Mouse (Mus musculus) heart, embryonic 13.5 days (tissue): ENCODE data around the gene Cd200r4. TPM values are rescaled to one million over a fixed set of nuclear protein-coding genes. Genes with fewer than 3 reads are reported as not detected.
A peak's percentile ranks its signal among the peaks of the same experiment; 100 is the strongest.
"Not testable (repeated sequence)": the region's sequence is repeated elsewhere in the genome, so short reads cannot be mapped to it uniquely, and the experiment has no call there.

ENCODE experiments used
- ATAC-seq: fragments of 200-750 bp; cut with Nextera tagmentation; 2 replicates; pipeline ENCODE4 v1.8.0; 2017; ENCODE audit warnings: moderate TSS enrichment; ENCODE audit not compliant: insufficient number of reproducible peaks, low FRiP score, low TSS enrichment; ENCODE audit errors: extremely low read depth
- H3K27ac ChIP-seq: fragments of 300-500 bp; sonication (generic); replicated peaks from 2 replicates; pipeline ENCODE4 v1.5.1; 2015; ENCODE audit warnings: moderate library complexity, mild to moderate bottlenecking, inconsistent platforms
- H3K27me3 ChIP-seq: fragments of 300-500 bp; sonication (generic); replicated peaks from 2 replicates; pipeline ENCODE4 v1.6.1; 2015; ENCODE audit warnings: mild to moderate bottlenecking, inconsistent platforms
- H3K36me3 ChIP-seq: fragments of 300-500 bp; sonication (generic); 2 replicates; pipeline ENCODE4 v1.6.1; 2015; ENCODE audit warnings: mild to moderate bottlenecking, inconsistent platforms
- H3K4me1 ChIP-seq: fragments of 300-500 bp; sonication (generic); 2 replicates; pipeline ENCODE4 v1.6.1; 2015; ENCODE audit warnings: inconsistent platforms
- H3K4me2 ChIP-seq: fragments of 300-500 bp; sonication (generic); 2 replicates; pipeline ENCODE4 v1.6.1; 2015; ENCODE audit warnings: inconsistent platforms, mild to moderate bottlenecking, moderate library complexity
- H3K4me3 ChIP-seq: fragments of 300-500 bp; sonication (generic); 2 replicates; pipeline ENCODE4 v1.5.1; 2015; ENCODE audit warnings: moderate library complexity, mild to moderate bottlenecking, inconsistent platforms
- H3K9ac ChIP-seq: fragments of 300-500 bp; sonication (generic); 2 replicates; pipeline ENCODE4 v1.6.1; 2015; ENCODE audit warnings: inconsistent platforms, mild to moderate bottlenecking, moderate library complexity
- H3K9me3 ChIP-seq: fragments of 300-500 bp; sonication (generic); 2 replicates; pipeline ENCODE4 v1.6.1; 2016; ENCODE audit warnings: inconsistent platforms
- WGBS: fragments of 180-500 bp; shearing (Covaris S2); methylation state at CpG from one replicate; pipeline ENCODE4 v1.1.7; 2015; ENCODE audit warnings: mixed read lengths; 5-methylcytosine and 5-hydroxymethylcytosine counted together
- polyA plus RNA-seq: library from polyadenylated mRNA; unstranded; fragments of >200 nt; fragmentation: Nextera tagmentation; extraction: Ambion mirVana; gene quantifications from 2 replicates; pipeline ENCODE4 v1.2.1, GENCODE M21; 2015

Cd200r4 gene
- polyA plus RNA-seq, 1 experiment from 2014 or later = not detected

GRCm38 (mm10) chr16:44780751-44781150, 30.8 kb upstream of the Cd200r4 start:
- Histone ChIP-seq H3K4me3 (no peak overlapping the region), H3K4me2 (no peak overlapping the region), H3K9ac (no peak overlapping the region), H3K4me1 (no peaks in the 10 kb centered on the region), H3K36me3 (no peaks in the 10 kb centered on the region), H3K9me3 (no peaks in the 10 kb centered on the region), H3K27ac (no peak overlapping the region), H3K27me3 (no peaks in the 10 kb centered on the region)
- 63% methylated on average over 4 of the region's 4 CpGs for WGBS
- no peak for ATAC-seq

- no peaks in the 10 kb centered on the region for H3K27me3 ChIP-seq
- ATAC-seq = no peak
- WGBS = 54% methylated on average over 1 of the region's 1 CpGs
- H3K4me3 ChIP-seq = no peak overlapping the region
- no peak overlapping the region for H3K4me2 ChIP-seq
- H3K36me3 ChIP-seq = no peaks in the 10 kb centered on the region
- no peaks in the 10 kb centered on the region for H3K9me3 ChIP-seq
- H3K9ac ChIP-seq = no peak overlapping the region
- no peak overlapping the region for H3K27ac ChIP-seq
- H3K4me1 ChIP-seq = no peaks in the 10 kb centered on the region
These were observed 24.6 kb upstream of the Cd200r4 start for GRCm38 (mm10) chr16:44786934-44787333.

DNA sequence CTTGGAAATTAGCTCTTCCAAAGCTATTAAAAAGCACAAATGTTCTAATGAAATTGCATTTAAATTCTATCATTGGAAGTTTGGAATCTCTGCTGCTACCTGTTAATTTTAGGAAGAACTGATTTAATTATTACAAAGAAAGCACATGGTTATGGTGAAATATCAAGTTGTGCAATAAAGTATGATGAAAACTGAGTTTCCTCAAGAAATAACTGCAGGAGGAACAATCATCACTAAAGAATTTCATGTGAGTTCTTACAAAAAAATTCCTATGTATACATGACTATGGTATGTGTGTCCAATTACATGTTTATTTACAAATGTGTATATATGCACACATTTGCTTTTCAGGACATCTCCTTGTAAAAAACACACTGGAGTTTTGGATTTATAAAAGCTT, 17.1 kb upstream of the Cd200r4 start:
- ATAC-seq = no peak
- Histone ChIP-seq H3K9ac (no peak overlapping the region), H3K36me3 (no peaks in the 10 kb centered on the region), H3K9me3 (no peaks in the 10 kb centered on the region), H3K4me3 (no peak overlapping the region), H3K27me3 (no peaks in the 10 kb centered on the region), H3K4me2 (no peak overlapping the region), H3K4me1 (no peaks in the 10 kb centered on the region), H3K27ac (no peak overlapping the region)

DNA sequence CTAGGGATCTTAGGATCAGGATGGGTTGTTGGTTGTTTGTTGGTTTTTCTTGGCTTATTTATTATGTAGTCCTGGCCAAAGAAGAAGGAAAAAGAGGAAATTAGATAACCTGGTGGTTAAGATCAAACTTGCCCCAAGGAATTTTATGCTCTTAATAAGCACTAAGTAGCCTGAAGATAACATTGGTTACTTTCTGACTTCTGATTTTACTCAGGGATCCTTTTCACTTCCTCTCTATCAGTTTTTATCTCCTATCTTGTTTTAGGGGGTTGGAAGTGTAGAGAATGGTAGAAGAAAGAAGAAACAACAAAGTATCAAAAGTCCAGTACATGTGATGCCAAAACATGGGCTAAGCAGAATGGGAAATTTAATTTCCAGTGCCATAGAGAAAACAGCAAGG, 5.6 kb upstream of the Cd200r4 start:
- Histone ChIP-seq H3K4me3 (no peak overlapping the region), H3K27me3 (no peaks in the 10 kb centered on the region), H3K36me3 (no peaks in the 10 kb centered on the region), H3K9me3 (no peaks in the 10 kb centered on the region), H3K4me1 (no peaks in the 10 kb centered on the region), H3K9ac (no peak overlapping the region), H3K27ac (no peak overlapping the region), H3K4me2 (no peak overlapping the region)
- no peak for ATAC-seq

DNA sequence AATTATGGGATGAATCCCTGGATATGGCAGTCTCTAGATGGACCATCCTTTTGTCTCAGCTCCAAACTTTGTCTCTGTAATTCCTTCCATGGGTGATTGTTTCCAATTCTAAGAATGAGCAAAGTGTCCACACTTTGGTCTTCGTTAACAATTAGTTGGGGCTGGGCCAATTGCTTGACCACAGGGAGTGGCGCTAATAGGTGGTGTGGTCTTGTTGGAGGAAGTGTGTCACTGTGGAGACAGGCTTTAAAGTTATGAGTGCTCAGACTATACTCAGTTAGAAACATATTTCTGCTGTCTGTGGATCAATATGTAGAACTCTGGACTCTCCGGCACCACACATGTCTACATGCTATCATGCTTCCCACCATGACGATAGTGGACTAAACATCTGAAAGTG, 1.3 kb upstream of the Cd200r4 start:
- not testable (repeated sequence) for H3K4me2 ChIP-seq, H3K4me3 ChIP-seq, H3K36me3 ChIP-seq, H3K4me1 ChIP-seq, H3K27ac ChIP-seq, H3K9ac ChIP-seq, H3K9me3 ChIP-seq, ATAC-seq, H3K27me3 ChIP-seq
- WGBS = 90% methylated on average over 4 of the region's 4 CpGs

DNA sequence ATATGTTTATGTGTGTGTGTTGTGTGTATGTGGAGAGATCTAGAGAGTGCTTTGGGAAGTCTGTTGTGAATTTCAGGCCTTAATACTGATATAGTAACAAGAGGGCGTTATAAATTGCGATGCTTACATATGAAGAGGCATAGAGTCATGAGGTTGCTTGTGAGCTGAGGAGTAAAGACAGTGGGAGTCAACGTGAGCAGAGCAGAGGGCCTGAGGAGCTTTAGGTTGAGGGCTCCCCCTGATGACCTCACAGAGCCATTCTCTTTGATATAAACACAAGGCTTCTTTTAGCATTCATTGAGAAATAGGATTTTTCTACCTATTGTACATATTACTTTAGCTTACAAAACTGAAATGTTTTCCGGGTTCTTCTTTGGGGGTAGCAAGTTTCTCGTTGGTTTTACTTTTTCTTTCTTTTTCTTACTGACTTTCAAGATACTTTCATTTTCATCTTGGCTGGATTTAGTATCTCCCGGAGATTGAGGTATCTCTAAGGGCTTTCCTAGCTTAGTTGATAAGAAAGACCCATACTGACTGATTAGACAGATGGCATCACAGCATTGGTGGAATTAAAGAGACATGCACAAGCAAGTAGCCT, 1.0 kb downstream of the Cd200r4 start:
- no peak for ATAC-seq
- no peak overlapping the region for H3K4me2 ChIP-seq
- H3K9ac ChIP-seq = no peak overlapping the region
- no peaks in the 10 kb centered on the region for H3K36me3 ChIP-seq
- H3K4me3 ChIP-seq = no peak overlapping the region
- no peaks in the 10 kb centered on the region for H3K27me3 ChIP-seq
- H3K4me1 ChIP-seq = no peaks in the 10 kb centered on the region
- H3K9me3 ChIP-seq = no peaks in the 10 kb centered on the region
- no peak overlapping the region for H3K27ac ChIP-seq
- 63% methylated on average over 6 of the region's 6 CpGs for WGBS

DNA sequence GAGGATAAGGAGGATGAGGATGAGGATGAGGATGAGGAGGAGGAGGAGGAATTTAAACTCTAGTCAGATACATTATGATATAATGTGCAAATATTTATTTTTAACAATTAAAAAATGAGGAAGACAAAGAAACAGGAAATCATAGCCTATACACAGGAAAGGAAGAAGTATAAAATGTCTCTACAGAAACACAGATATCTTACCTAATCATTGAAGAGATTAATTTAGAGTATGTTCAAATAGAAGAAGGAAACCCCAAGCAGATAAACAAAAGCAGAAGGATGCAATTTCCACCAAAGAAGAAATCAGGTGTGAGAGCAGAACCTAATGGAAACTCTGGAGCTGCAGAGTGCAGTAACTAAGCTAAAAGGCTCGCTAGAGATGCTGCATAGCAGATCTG, 6.5 kb downstream of the Cd200r4 start:
- Histone ChIP-seq H3K4me2 (no peak overlapping the region), H3K27me3 (no peaks in the 10 kb centered on the region), H3K4me1 (no peaks in the 10 kb centered on the region), H3K36me3 (no peaks in the 10 kb centered on the region), H3K27ac (no peak overlapping the region), H3K9ac (no peak overlapping the region), H3K4me3 (no peak overlapping the region), H3K9me3 (no peaks in the 10 kb centered on the region)
- no peak for ATAC-seq
- WGBS = 43% methylated on average over 1 of the region's 1 CpGs

- no peak for ATAC-seq
- Histone ChIP-seq H3K27ac (no peak overlapping the region), H3K27me3 (no peaks in the 10 kb centered on the region), H3K4me2 (no peak overlapping the region), H3K9ac (no peak overlapping the region), H3K4me1 (no peaks in the 10 kb centered on the region), H3K4me3 (no peak overlapping the region), H3K36me3 (no peaks in the 10 kb centered on the region), H3K9me3 (no peaks in the 10 kb centered on the region)
- WGBS = 74% methylated on average over 4 of the region's 4 CpGs
These were observed 9.0 kb downstream of the Cd200r4 start for GRCm38 (mm10) chr16:44820545-44820944.

DNA sequence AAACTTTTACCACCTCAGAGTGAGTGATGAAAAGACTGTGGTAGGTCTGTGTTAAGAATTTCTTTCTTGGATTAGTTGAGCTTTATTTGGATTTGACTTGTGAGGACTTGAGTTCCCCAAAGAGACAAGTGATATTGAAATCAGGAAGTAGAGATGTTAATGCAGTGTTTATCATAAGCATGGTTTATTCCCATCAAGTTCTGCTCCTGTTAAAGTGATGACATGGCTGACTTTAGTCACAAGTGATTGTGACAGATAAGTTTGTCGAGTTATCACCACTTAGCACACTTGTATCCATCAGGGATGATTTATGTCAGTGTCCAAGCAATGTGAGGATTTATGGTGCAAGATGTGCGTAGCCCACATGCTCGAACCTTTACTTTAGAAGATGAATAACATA, 20.8 kb downstream of the Cd200r4 start:
- H3K9ac ChIP-seq = no peak overlapping the region
- H3K4me1 ChIP-seq = no peaks in the 10 kb centered on the region
- H3K36me3 ChIP-seq = no peaks in the 10 kb centered on the region
- ATAC-seq = no peak
- H3K4me3 ChIP-seq = no peak overlapping the region
- no peaks in the 10 kb centered on the region for H3K27me3 ChIP-seq
- 45% methylated on average over 3 of the region's 3 CpGs for WGBS
- H3K9me3 ChIP-seq = no peaks in the 10 kb centered on the region; the same call in 1 of the 2 replicates
- no peak overlapping the region for H3K27ac ChIP-seq
- no peak overlapping the region for H3K4me2 ChIP-seq

DNA sequence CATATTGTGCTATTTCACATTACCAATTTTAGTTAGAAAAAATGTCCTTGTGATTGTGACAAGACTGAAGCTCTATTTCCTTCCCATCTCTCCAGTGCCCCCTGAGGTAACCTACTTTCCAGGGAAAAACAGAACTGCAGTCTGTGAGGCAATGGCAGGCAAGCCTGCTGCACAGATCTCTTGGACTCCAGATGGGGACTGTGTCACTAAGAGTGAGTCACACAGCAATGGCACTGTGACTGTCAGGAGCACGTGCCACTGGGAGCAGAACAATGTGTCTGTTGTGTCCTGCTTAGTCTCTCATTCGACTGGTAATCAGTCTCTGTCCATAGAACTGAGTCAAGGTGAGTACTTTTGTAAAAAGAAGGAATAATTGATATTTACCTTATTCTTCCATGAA, 21.7 kb downstream of the Cd200r4 start:
- not testable (repeated sequence) for H3K27ac ChIP-seq, H3K4me1 ChIP-seq, H3K9ac ChIP-seq, H3K9me3 ChIP-seq, H3K4me2 ChIP-seq, H3K27me3 ChIP-seq, ATAC-seq, H3K36me3 ChIP-seq, H3K4me3 ChIP-seq
- 34% methylated on average over 2 of the region's 2 CpGs for WGBS

- Histone ChIP-seq H3K4me1 (no peaks in the 10 kb centered on the region), H3K9ac (no peak within 1 kb of the TSS), H3K27ac (no peak within 1 kb of the TSS), H3K36me3 (no peaks in the 10 kb centered on the region), H3K27me3 (no peaks in the 10 kb centered on the region), H3K9me3 (no peaks in the 10 kb centered on the region), H3K4me2 (no peak within 1 kb of the TSS), H3K4me3 (no peak within 1 kb of the TSS)
- ATAC-seq = no peak
- WGBS = 71% methylated on average over 2 of the region's 2 CpGs
These were observed 55.3 kb downstream of the Cd200r4 start, which contains the start of gene Cd200r2 for GRCm38 (mm10) chr16:44866797-44867196. TSS of gene Cd200r2 (plus strand) at chr16:44867097.

DNA sequence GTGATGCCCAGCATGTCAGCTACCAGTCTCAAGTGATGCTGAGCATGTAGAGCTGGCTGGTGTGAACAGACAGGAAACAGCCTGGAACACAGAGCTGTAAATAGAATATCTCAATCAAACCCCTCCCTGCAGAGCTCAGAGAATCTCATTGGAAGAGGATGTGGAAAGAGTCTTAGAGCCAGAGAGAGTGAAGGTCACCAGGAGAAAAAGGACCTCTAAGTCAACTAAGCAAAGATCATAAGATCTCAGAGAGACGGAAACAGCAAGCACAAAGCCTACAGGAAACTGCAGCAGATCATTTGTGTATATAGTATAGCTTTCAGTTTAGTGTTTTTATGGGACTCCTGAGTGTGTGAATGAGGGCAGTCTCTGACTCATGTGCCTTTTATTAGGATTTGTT, 63.6 kb downstream of the Cd200r4 start:
- no peak overlapping the region for H3K4me3 ChIP-seq
- no peak; the same call in 1 of the 2 replicates for ATAC-seq
- WGBS = 25% methylated on average over 1 of the region's 1 CpGs
- no peaks in the 10 kb centered on the region for H3K27me3 ChIP-seq
- peak overlapping the region; percentile 39; the same call in 1 of the 2 replicates for H3K27ac ChIP-seq
- H3K36me3 ChIP-seq = no peaks in the 10 kb centered on the region
- H3K9me3 ChIP-seq = no peaks in the 10 kb centered on the region
- peaks cover 8% of the 10 kb centered on the region for H3K4me1 ChIP-seq
- no peak overlapping the region for H3K4me2 ChIP-seq
- H3K9ac ChIP-seq = no peak overlapping the region
